In the genomic region with DNA sequence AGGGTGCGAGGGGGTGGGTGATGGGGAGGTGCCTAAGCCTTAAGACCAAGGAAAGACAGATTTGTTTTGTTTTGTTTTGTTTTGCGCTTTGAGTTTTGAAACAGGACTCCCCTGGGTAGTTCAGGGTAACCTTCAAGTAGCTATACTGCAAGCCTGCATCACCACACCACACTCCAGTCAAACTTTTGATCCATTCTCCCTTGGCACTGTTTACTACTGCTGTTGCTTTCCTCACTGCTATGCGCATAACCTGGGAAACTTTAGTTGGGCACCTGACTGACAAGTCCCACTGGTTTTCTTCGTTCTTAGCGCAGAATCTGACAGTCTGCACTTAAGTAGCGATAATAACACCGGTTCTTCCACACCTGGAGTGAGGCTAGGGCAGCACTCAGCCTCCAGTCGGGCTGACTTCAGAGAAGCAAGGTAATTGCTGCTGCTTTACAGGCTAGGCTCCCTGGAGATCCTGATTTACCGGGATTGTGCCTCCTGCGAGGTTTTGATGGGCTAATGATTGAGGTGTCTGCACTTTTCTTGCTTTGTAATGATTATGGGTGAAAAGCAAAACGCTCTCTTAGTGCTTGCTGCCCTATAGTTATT, we compare ENCODE assay signal across 12 mouse cellular contexts. TPM values are rescaled to one million over a fixed set of nuclear protein-coding genes. Genes with fewer than 3 reads are reported as not detected.
DNase-seq lines count a peak whose midpoint lies in the region; ATAC-seq and TF ChIP-seq lines count a peak whose summit lies in the region.
"Had no signal": no experiment of that assay in that cellular context is flagged by ENCODE, and none has a peak within 500 bp of the region (broad histone marks: within the 10 kb centered on the region; RNA-seq: fewer than 3 reads in every experiment).

No protein-coding gene starts in this region.

- 0 out of 2 replicates have a peak, but pooled peaks cover 4% of the 10 kb centered on the region for H3K27me3 ChIP-seq in forebrain, embryonic 12.5 days
- no peaks in the 10 kb centered on the region for H3K27me3 ChIP-seq in forebrain, embryonic 15.5 days
- peaks cover 34% of the 10 kb centered on the region for H3K27me3 ChIP-seq in liver, embryonic 12.5 days (replicated peaks)
- H3K27me3 ChIP-seq in liver, postnatal 0 days (ENCODE audit: insufficient read depth, low read length), result no peaks in the 10 kb centered on the region
- H3K27me3 ChIP-seq in embryonic facial prominence, embryonic 12.5 days, result peaks cover 8% of the 10 kb centered on the region; the same call in 1 of the 2 replicates
- H3K27me3 ChIP-seq in limb, embryonic 15.5 days, result peaks cover 4% of the 10 kb centered on the region

- H3K4me2 ChIP-seq in forebrain, embryonic 12.5 days, result no peak overlapping the region
- H3K4me2 ChIP-seq in forebrain, embryonic 15.5 days (replicated peaks), result no peak overlapping the region
- peak overlapping the region; percentile 55 for H3K4me2 ChIP-seq in liver, embryonic 12.5 days
- H3K4me2 ChIP-seq in liver, postnatal 0 days (ENCODE audit: low read depth, low read length), result no peak overlapping the region
- H3K4me2 ChIP-seq in embryonic facial prominence, embryonic 12.5 days (replicated peaks), result 0 out of 2 replicates have a peak overlapping the region, but pooled peaks have one; percentile 1
- no peak overlapping the region for H3K4me2 ChIP-seq in limb, embryonic 15.5 days

- no peak overlapping the region for H3K4me3 ChIP-seq in forebrain, embryonic 12.5 days (replicated peaks)
- H3K4me3 ChIP-seq in forebrain, embryonic 15.5 days, result no peak overlapping the region
- H3K4me3 ChIP-seq in liver, embryonic 12.5 days, result no peak overlapping the region
- H3K4me3 ChIP-seq in liver, postnatal 0 days (ENCODE audit: low read depth, low read length), result no peak overlapping the region
- no peak overlapping the region for H3K4me3 ChIP-seq in embryonic facial prominence, embryonic 12.5 days
- no peak overlapping the region for H3K4me3 ChIP-seq in limb, embryonic 15.5 days
- H3K4me3 ChIP-seq: liver, embryonic 15.5 days had no signal

- peak; percentile 49; the same call in 1 of the 2 replicates for ATAC-seq in forebrain, embryonic 12.5 days (ENCODE audit: low FRiP score)
- ATAC-seq in forebrain, embryonic 15.5 days (replicated peaks), result no peak
- no peak for ATAC-seq in liver, embryonic 12.5 days
- ATAC-seq in liver, postnatal 0 days, result no peak
- no peak for ATAC-seq in embryonic facial prominence, embryonic 12.5 days (ENCODE audit: insufficient number of reproducible peaks, insufficient read depth, low FRiP score, low TSS enrichment)
- no peak for ATAC-seq in limb, embryonic 15.5 days (ENCODE audit: insufficient number of reproducible peaks, low FRiP score, low TSS enrichment, low read depth)

- no peak for TF ChIP-seq EP300 in liver, postnatal 0 days (IDR thresholded peaks at IDR 0.05; ENCODE audit: low read depth)

- WGBS in forebrain, embryonic 12.5 days, result 13% methylated on average over 11 of the region's 11 CpGs
- 13% methylated on average over 11 of the region's 11 CpGs for WGBS in forebrain, embryonic 15.5 days
- 11% methylated on average over 11 of the region's 11 CpGs for WGBS in liver, embryonic 12.5 days (ENCODE audit: insufficient replicate concordance)
- 22% methylated on average over 11 of the region's 11 CpGs for WGBS in liver, postnatal 0 days (ENCODE audit: insufficient replicate concordance)
- WGBS in embryonic facial prominence, embryonic 12.5 days, result 11% methylated on average over 11 of the region's 11 CpGs
- 6% methylated on average over 11 of the region's 11 CpGs for WGBS in limb, embryonic 15.5 days

- H3K36me3 ChIP-seq in forebrain, embryonic 12.5 days (replicated peaks), result no peaks in the 10 kb centered on the region
- H3K36me3 ChIP-seq in forebrain, embryonic 15.5 days, result no peaks in the 10 kb centered on the region
- H3K36me3 ChIP-seq in liver, embryonic 12.5 days, result no peaks in the 10 kb centered on the region
- no peaks in the 10 kb centered on the region for H3K36me3 ChIP-seq in liver, postnatal 0 days (replicated peaks; ENCODE audit: insufficient read depth, low read length)
- H3K36me3 ChIP-seq in embryonic facial prominence, embryonic 12.5 days, result no peaks in the 10 kb centered on the region
- H3K36me3 ChIP-seq in limb, embryonic 15.5 days, result no peaks in the 10 kb centered on the region
- H3K36me3 ChIP-seq: liver, embryonic 15.5 days had no signal

- TF ChIP-seq CTCF in liver, postnatal 0 days (IDR thresholded peaks at IDR 0.05; ENCODE audit: low read depth), result no peak

- H3K4me1 ChIP-seq in forebrain, embryonic 12.5 days, result peaks cover 10% of the 10 kb centered on the region; the same call in 1 of the 2 replicates
- peaks cover 13% of the 10 kb centered on the region for H3K4me1 ChIP-seq in forebrain, embryonic 15.5 days
- H3K4me1 ChIP-seq in liver, embryonic 12.5 days, result peaks cover 11% of the 10 kb centered on the region
- H3K4me1 ChIP-seq in liver, postnatal 0 days (ENCODE audit: insufficient read depth), result peaks cover 7% of the 10 kb centered on the region
- peaks cover 3% of the 10 kb centered on the region; the same call in 1 of the 2 replicates for H3K4me1 ChIP-seq in embryonic facial prominence, embryonic 12.5 days
- H3K4me1 ChIP-seq in limb, embryonic 15.5 days, result peaks cover 7% of the 10 kb centered on the region

- H3K9ac ChIP-seq in forebrain, embryonic 12.5 days, result no peak overlapping the region
- no peak overlapping the region for H3K9ac ChIP-seq in forebrain, embryonic 15.5 days (replicated peaks)
- H3K9ac ChIP-seq in liver, embryonic 12.5 days, result no peak overlapping the region
- H3K9ac ChIP-seq in liver, postnatal 0 days (replicated peaks), result no peak overlapping the region
- H3K9ac ChIP-seq in embryonic facial prominence, embryonic 12.5 days, result no peak overlapping the region
- no peak overlapping the region for H3K9ac ChIP-seq in limb, embryonic 15.5 days
- H3K9ac ChIP-seq: liver, embryonic 15.5 days had no signal

- H3K27ac ChIP-seq in forebrain, embryonic 12.5 days, result no peak overlapping the region
- H3K27ac ChIP-seq in forebrain, embryonic 15.5 days (replicated peaks), result no peak overlapping the region
- H3K27ac ChIP-seq in liver, embryonic 12.5 days, result no peak overlapping the region
- H3K27ac ChIP-seq in liver, postnatal 0 days (ENCODE audit: low read depth), result no peak overlapping the region
- no peak overlapping the region for H3K27ac ChIP-seq in embryonic facial prominence, embryonic 12.5 days
- H3K27ac ChIP-seq in limb, embryonic 15.5 days, result peak overlapping the region; percentile 33; the same call in 1 of the 2 replicates
- H3K27ac ChIP-seq: liver, embryonic 15.5 days had no signal

- no peak for DNase-seq in liver, postnatal 0 days
- no peak for DNase-seq in B cell, adult 2 months
- no peak for DNase-seq in kidney, adult 11 months
- DNase-seq: adrenal gland, adult 8-10 months; cerebellum, adult 11 months; thymus, postnatal 14 days had no signal

- no peaks in the 10 kb centered on the region for H3K9me3 ChIP-seq in forebrain, embryonic 12.5 days
- no peaks in the 10 kb centered on the region for H3K9me3 ChIP-seq in forebrain, embryonic 15.5 days
- H3K9me3 ChIP-seq in liver, embryonic 12.5 days (replicated peaks), result no peaks in the 10 kb centered on the region
- H3K9me3 ChIP-seq in liver, postnatal 0 days (ENCODE audit: low read length), result no peaks in the 10 kb centered on the region
- H3K9me3 ChIP-seq in embryonic facial prominence, embryonic 12.5 days, result no peaks in the 10 kb centered on the region
- no peaks in the 10 kb centered on the region for H3K9me3 ChIP-seq in limb, embryonic 15.5 days
- H3K9me3 ChIP-seq: liver, embryonic 15.5 days had no signal

RNA-seq across cellular contexts. Expression of a gene that starts 8.0 kb away (rescaled TPM):
- 476 and 480 TPM in 2 replicates for polyA plus RNA-seq in forebrain, embryonic 12.5 days (2016; fragmentation: Nextera tagmentation; extraction: Ambion mirVana)
- 316 and 328 TPM in 2 replicates for polyA plus RNA-seq in forebrain, embryonic 15.5 days (2015; fragmentation: Nextera tagmentation; extraction: Ambion mirVana)
- polyA plus RNA-seq in liver, embryonic 12.5 days (2016; fragmentation: Nextera tagmentation; extraction: Ambion mirVana), result 513 and 532 TPM in 2 replicates
- polyA plus RNA-seq in liver, postnatal 0 days (2015; fragmentation: Nextera tagmentation; extraction: Ambion mirVana), result 186 and 207 TPM in 2 replicates
- polyA plus RNA-seq in embryonic facial prominence, embryonic 12.5 days (2016; fragmentation: Nextera tagmentation; extraction: Ambion mirVana), result 454 and 487 TPM in 2 replicates
- 381 and 399 TPM in 2 replicates for polyA plus RNA-seq in limb, embryonic 15.5 days (2015; fragmentation: Nextera tagmentation; extraction: Ambion mirVana)

Comparison
In these comparisons a context has a peak if more than half of its experiments do, and no peak if none do; other contexts are left out.
1. H3K4me2 ChIP-seq: peak in liver, embryonic 12.5 days (single experiment) and embryonic facial prominence, embryonic 12.5 days (single experiment); none in forebrain, embryonic 12.5 days (single experiment), forebrain, embryonic 15.5 days (single experiment), liver, postnatal 0 days (single experiment) and limb, embryonic 15.5 days (single experiment).